Mouse (Mus musculus): ENCODE measurements around the gene H2afy2. TPM values are rescaled to one million over a fixed set of nuclear protein-coding genes. Genes with fewer than 3 reads are reported as not detected.

The H2afy2 gene
- polyA plus RNA-seq, 1 experiment from 2014 or later = 267 TPM

GRCm38 (mm10) chr10:61781461-61782128 is 2.4 kb downstream of the H2afy2 start:
- Histone ChIP-seq H3K9me3 (no peaks in the 10 kb centered on the region), H3K27ac (peak overlapping the region; percentile 98; the same call in 1 of the 2 replicates), H3K4me2 (replicated peaks) (peak overlapping the region; percentile 64), H3K36me3 (peaks cover 3% of the 10 kb centered on the region; the same call in 1 of the 2 replicates), H3K4me1 (peaks cover 26% of the 10 kb centered on the region), H3K4me3 (peak overlapping the region; percentile 92), H3K9ac (peak overlapping the region; percentile 99), H3K27me3 (no peaks in the 10 kb centered on the region)
- 25% methylated on average over 9 of the region's 9 CpGs for WGBS
- ATAC-seq (ENCODE audit: low FRiP score, low read depth) = no peak

GRCm38 (mm10) chr10:61766806-61767205 is 17.1 kb downstream of the H2afy2 start:
- ATAC-seq (ENCODE audit: low FRiP score, low read depth) = no peak
- Histone ChIP-seq H3K9ac (no peak overlapping the region), H3K27ac (no peak overlapping the region)

GRCm38 (mm10) chr10:61765558-61765957 is 18.4 kb downstream of the H2afy2 start:
- no peaks in the 10 kb centered on the region for H3K27me3 ChIP-seq
- no peak overlapping the region for H3K9ac ChIP-seq
- no peak overlapping the region for H3K4me2 ChIP-seq (replicated peaks)
- no peaks in the 10 kb centered on the region for H3K9me3 ChIP-seq
- peaks cover 28% of the 10 kb centered on the region for H3K36me3 ChIP-seq
- no peak overlapping the region for H3K4me3 ChIP-seq
- no peak for ATAC-seq (ENCODE audit: low FRiP score, low read depth)
- H3K27ac ChIP-seq = no peak overlapping the region
- 53% methylated on average over 5 of the region's 5 CpGs for WGBS
- peaks cover 22% of the 10 kb centered on the region for H3K4me1 ChIP-seq

More at GRCm38 (mm10) chr10:61766806-61767205, 17.1 kb downstream of the H2afy2 start:
- Histone ChIP-seq H3K4me2 (replicated peaks) (no peak overlapping the region), H3K27me3 (no peaks in the 10 kb centered on the region), H3K9me3 (no peaks in the 10 kb centered on the region), H3K4me3 (no peak overlapping the region), H3K36me3 (peaks cover 33% of the 10 kb centered on the region), H3K4me1 (peaks cover 22% of the 10 kb centered on the region)
- WGBS = 57% methylated on average over 6 of the region's 6 CpGs

- no peak overlapping the region for H3K27ac ChIP-seq
- no peaks in the 10 kb centered on the region for H3K27me3 ChIP-seq
- H3K4me1 ChIP-seq = peaks cover 29% of the 10 kb centered on the region
- no peak overlapping the region for H3K4me2 ChIP-seq (replicated peaks)
- H3K4me3 ChIP-seq = no peak overlapping the region
- no peak overlapping the region for H3K9ac ChIP-seq
- WGBS = 86% methylated on average over 8 of the region's 8 CpGs
- H3K36me3 ChIP-seq = peaks cover 21% of the 10 kb centered on the region
- H3K9me3 ChIP-seq = no peaks in the 10 kb centered on the region
- no peak for ATAC-seq (ENCODE audit: low FRiP score, low read depth)
Measured at GRCm38 (mm10) chr10:61764689-61765088, 19.3 kb downstream of the H2afy2 start.

- 55% methylated on average over 6 of the region's 6 CpGs for WGBS
- Histone ChIP-seq H3K27ac (no peak overlapping the region), H3K4me3 (no peak overlapping the region), H3K9ac (no peak overlapping the region), H3K4me2 (replicated peaks) (no peak overlapping the region), H3K36me3 (peaks cover 45% of the 10 kb centered on the region), H3K4me1 (peaks cover 24% of the 10 kb centered on the region), H3K9me3 (no peaks in the 10 kb centered on the region), H3K27me3 (no peaks in the 10 kb centered on the region)
- ATAC-seq (ENCODE audit: low FRiP score, low read depth) = peak; percentile 34; the same call in 1 of the 2 replicates
Measured at GRCm38 (mm10) chr10:61759869-61760268, 24.1 kb downstream of the H2afy2 start.

GRCm38 (mm10) chr10:61758904-61759303 is 25.0 kb downstream of the H2afy2 start:
- 94% methylated on average over 2 of the region's 2 CpGs for WGBS
- Histone ChIP-seq H3K9me3 (no peaks in the 10 kb centered on the region), H3K36me3 (peaks cover 50% of the 10 kb centered on the region), H3K4me2 (replicated peaks) (no peak overlapping the region), H3K4me3 (no peak overlapping the region), H3K4me1 (peaks cover 21% of the 10 kb centered on the region), H3K9ac (no peak overlapping the region), H3K27ac (no peak overlapping the region), H3K27me3 (no peaks in the 10 kb centered on the region)
- ATAC-seq (ENCODE audit: low FRiP score, low read depth) = no peak

- H3K4me1 ChIP-seq = peaks cover 21% of the 10 kb centered on the region
- H3K27me3 ChIP-seq = no peaks in the 10 kb centered on the region
- H3K9me3 ChIP-seq = no peaks in the 10 kb centered on the region
- H3K4me3 ChIP-seq = no peak overlapping the region
- ATAC-seq (ENCODE audit: low FRiP score, low read depth) = peak; percentile 34; the same call in 1 of the 2 replicates
- WGBS = 88% methylated on average over 14 of the region's 14 CpGs
- H3K36me3 ChIP-seq = peaks cover 65% of the 10 kb centered on the region
- H3K9ac ChIP-seq = no peak overlapping the region
- no peak overlapping the region for H3K4me2 ChIP-seq (replicated peaks)
- H3K27ac ChIP-seq = no peak overlapping the region
Measured at GRCm38 (mm10) chr10:61757022-61757421, 26.9 kb downstream of the H2afy2 start.

- no peak overlapping the region for H3K9ac ChIP-seq
- no peak overlapping the region for H3K27ac ChIP-seq
- no peak overlapping the region for H3K4me3 ChIP-seq
- peaks cover 10% of the 10 kb centered on the region for H3K4me1 ChIP-seq
- H3K4me2 ChIP-seq (replicated peaks) = no peak overlapping the region
- WGBS = 97% methylated on average over 23 of the region's 23 CpGs
- H3K9me3 ChIP-seq = no peaks in the 10 kb centered on the region
- peaks cover 98% of the 10 kb centered on the region for H3K36me3 ChIP-seq
- ATAC-seq (ENCODE audit: low FRiP score, low read depth) = no peak
- H3K27me3 ChIP-seq = no peaks in the 10 kb centered on the region
Measured at GRCm38 (mm10) chr10:61753071-61753470, 30.9 kb downstream of the H2afy2 start.

GRCm38 (mm10) chr10:61751534-61752219 is 32.3 kb downstream of the H2afy2 start:
- Histone ChIP-seq H3K36me3 (peaks cover 98% of the 10 kb centered on the region), H3K4me2 (replicated peaks) (no peak overlapping the region), H3K27ac (no peak overlapping the region), H3K9ac (no peak overlapping the region), H3K4me3 (no peak overlapping the region), H3K4me1 (no peaks in the 10 kb centered on the region), H3K9me3 (no peaks in the 10 kb centered on the region), H3K27me3 (no peaks in the 10 kb centered on the region)
- no peak for ATAC-seq (ENCODE audit: low FRiP score, low read depth)
- WGBS = 89% methylated on average over 20 of the region's 20 CpGs

GRCm38 (mm10) chr10:61750014-61750413 is 33.9 kb downstream of the H2afy2 start:
- no peak for ATAC-seq (ENCODE audit: low FRiP score, low read depth)
- no peaks in the 10 kb centered on the region for H3K4me1 ChIP-seq
- no peaks in the 10 kb centered on the region for H3K27me3 ChIP-seq
- peaks cover 8% of the 10 kb centered on the region; the same call in 1 of the 2 replicates for H3K9me3 ChIP-seq
- H3K36me3 ChIP-seq = peaks cover 98% of the 10 kb centered on the region
- no peak overlapping the region for H3K9ac ChIP-seq
- no peak overlapping the region for H3K4me3 ChIP-seq
- WGBS = 92% methylated on average over 9 of the region's 9 CpGs
- H3K27ac ChIP-seq = no peak overlapping the region
- H3K4me2 ChIP-seq (replicated peaks) = no peak overlapping the region

GRCm38 (mm10) chr10:61747302-61747701 is 36.6 kb downstream of the H2afy2 start:
- no peak overlapping the region for H3K4me2 ChIP-seq (replicated peaks)
- no peak overlapping the region for H3K9ac ChIP-seq
- peaks cover 11% of the 10 kb centered on the region; the same call in 1 of the 2 replicates for H3K9me3 ChIP-seq
- WGBS = 95% methylated on average over 13 of the region's 13 CpGs
- no peaks in the 10 kb centered on the region for H3K4me1 ChIP-seq
- peaks cover 98% of the 10 kb centered on the region for H3K36me3 ChIP-seq
- H3K27ac ChIP-seq = no peak overlapping the region
- no peak overlapping the region for H3K4me3 ChIP-seq
- H3K27me3 ChIP-seq = no peaks in the 10 kb centered on the region
- ATAC-seq (ENCODE audit: low FRiP score, low read depth) = no peak

GRCm38 (mm10) chr10:61745133-61745532 is 38.8 kb downstream of the H2afy2 start:
- H3K4me3 ChIP-seq = no peak overlapping the region
- no peak for ATAC-seq (ENCODE audit: low FRiP score, low read depth)
- H3K27me3 ChIP-seq = no peaks in the 10 kb centered on the region
- peaks cover 98% of the 10 kb centered on the region for H3K36me3 ChIP-seq
- no peak overlapping the region for H3K27ac ChIP-seq
- WGBS = 92% methylated on average over 4 of the region's 4 CpGs
- H3K4me1 ChIP-seq = no peaks in the 10 kb centered on the region
- peaks cover 11% of the 10 kb centered on the region; the same call in 1 of the 2 replicates for H3K9me3 ChIP-seq
- H3K9ac ChIP-seq = no peak overlapping the region
- no peak overlapping the region for H3K4me2 ChIP-seq (replicated peaks)

All from limb, embryonic 13.5 days (tissue).